Mouse (Mus musculus) lung, postnatal 0 days (tissue): ENCODE results near the gene Pycr1.

Experiments used
- CTCF ChIP-seq: IDR thresholded peaks from 2 replicates; pipeline ENCODE4 v1.5.1; 2016; ENCODE audit warnings: antibody characterized with exemption, mild to moderate bottlenecking
- EP300 ChIP-seq: IDR thresholded peaks from 2 replicates; pipeline ENCODE4 v1.6.1; 2016; ENCODE audit warnings: antibody characterized with exemption, mild to moderate bottlenecking, control low read depth

DNA sequence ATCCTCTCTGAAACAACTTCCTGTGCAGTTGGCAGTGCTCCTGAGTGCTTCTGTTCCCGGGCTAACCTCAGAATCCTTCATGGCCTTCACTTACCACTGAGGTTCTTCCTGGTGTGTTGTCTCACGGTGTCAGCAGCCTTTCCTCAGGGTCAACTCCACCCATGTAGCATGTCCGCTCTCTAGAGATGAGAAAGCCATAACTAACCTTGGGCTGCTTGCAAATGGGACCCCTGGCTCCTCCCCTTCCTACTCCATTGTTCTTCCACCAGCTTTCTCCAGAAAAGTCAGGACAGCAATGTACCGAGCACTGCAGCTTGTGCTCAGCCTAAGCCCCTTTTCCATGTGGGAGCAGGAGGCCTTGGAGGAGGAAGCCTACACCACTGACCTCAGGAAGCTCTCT is 36.8 kb downstream of the Pycr1 start:
- TF ChIP-seq CTCF = no peak
- no peak for TF ChIP-seq EP300
